Mouse (Mus musculus): ENCODE results near the gene Phlda2. TPM values are rescaled to one million over a fixed set of nuclear protein-coding genes. Genes with fewer than 3 reads are reported as not detected.

Phlda2 gene
- total RNA-seq, 4 experiments from 2014 or later: not detected

DNA sequence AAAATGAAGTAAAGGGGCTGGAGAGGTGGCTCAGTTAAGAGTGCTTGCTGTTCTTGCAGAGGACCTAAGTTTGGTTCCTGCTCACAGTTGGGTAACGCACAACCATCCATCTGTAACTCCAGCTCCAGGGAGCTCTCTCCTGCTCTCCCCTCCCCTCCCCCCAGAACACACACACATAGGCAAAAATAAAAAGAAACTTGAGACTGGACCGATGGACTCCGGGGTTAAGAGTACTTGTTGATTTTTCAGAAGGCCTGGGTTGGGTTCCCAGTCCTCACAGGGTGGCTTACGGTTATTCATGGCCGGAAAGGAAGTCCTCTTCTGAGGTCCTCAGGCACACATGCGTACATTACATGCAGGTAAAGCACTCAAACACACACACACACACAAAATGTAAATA, 976 bp upstream of the Phlda2 start:
- no peak for DNase-seq (ENCODE audit: low spot score)

GRCm38 (mm10) chr7:143501643-143502417, 1.1 kb downstream of the Phlda2 start:
- DNase-seq (ENCODE audit: low spot score): peak; percentile 43

DNA sequence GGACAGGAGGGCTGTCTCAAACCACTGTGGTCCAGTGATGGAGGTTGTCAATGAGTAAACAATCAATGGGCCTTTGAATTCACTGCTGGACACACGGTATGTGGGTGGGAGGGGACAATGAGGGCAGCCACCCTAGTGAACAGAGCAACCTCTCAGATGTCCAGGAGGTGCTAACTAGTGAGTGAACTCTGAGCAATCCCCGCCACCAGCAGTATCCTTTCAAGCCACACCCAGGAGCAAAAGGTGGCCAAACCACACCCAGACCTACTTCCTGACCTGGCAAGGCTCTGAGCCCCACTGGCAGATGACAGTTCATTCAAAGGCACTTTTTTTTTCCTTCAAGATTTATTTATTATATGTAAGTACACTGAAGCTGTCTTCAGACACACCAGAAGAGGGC, 2.0 kb downstream of the Phlda2 start:
- DNase-seq (ENCODE audit: low spot score): no peak

DNA sequence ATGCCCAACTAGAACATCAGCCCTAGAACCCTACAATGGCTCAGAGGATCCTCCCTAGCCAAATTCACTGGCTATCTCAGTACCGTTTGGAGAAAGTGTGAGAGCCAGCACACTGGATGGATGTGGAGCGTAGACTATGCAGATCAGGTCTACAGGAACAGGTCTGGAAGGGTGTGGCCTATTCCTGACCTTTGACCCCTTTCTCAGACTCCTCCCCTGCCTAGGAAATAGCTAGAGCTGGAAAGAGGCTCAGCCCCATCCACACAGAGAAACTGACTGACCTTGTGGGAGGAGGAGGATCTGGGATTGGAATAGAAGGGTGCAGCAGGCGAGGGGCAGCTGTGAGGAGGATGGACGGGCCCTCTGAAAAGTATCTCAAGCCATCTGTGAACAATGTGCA, 4.4 kb downstream of the Phlda2 start:
- DNase-seq (ENCODE audit: low spot score): no peak

GRCm38 (mm10) chr7:143495104-143495961, 7.6 kb downstream of the Phlda2 start:
- no peak for DNase-seq (ENCODE audit: low spot score)

DNA sequence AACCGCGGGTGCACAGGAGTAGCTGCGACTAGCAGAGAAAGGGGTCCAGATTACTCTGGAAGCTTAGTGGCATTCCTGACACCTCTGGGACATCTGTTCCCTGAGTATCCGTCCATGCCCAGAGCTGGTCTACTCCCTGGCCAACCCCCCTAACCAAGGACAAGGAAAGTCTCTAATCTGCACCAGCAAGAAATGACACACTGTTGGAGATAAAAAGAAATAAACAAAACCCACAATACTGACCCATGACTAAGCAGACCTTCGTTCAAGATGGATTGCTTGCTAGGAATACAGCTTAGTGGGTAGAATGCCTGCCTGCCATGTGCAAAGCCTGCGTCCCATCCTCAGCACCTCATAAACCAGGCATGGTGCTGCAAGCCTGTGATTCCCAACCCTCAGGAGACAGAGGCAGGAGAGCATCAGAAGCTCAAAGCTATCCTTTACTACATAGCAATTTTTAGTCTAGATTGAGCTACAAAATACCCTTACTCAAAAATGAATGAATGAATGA, 9.3 kb downstream of the Phlda2 start:
- no peak for DNase-seq (ENCODE audit: low spot score)

DNA sequence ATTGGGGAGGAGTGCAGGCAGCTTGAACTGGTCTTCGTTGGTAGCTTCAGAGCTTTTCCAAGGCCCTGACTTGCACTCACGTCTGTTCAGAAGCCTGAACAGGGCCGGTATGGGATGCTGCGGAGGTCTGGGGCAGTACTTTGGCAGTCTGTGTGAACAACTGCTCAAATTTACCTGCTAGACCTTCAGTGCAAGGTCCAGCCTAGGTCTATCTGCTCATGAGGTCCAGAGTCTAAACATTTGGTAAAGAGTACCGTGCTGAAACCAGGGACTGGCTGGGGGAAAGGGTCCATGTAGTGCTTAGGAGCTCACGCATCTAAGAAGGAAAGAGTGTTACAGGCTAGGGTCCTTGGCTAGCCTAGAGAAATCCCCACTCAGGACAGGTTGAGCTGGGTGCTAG, 13.2 kb downstream of the Phlda2 start:
- no peak for DNase-seq (ENCODE audit: low spot score)

DNA sequence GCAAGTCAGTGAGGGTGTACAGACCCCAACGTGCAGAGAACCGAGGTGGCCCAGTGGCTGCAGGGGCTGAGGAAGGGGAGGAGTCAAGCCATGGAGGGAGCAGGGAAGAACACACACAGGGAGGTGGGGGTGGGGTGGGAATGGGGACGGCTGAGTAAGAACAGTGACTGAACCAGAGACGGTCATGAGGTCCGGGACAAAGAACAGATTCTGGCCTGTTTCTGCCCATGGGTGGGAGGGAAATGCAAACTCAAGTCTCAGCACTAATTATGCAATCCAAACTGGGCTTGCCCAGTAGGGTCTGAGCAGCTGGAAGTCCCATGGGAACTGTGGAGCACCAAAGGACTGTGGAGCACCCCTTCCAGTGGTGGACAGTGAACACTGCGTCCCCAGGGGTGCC, 20.4 kb downstream of the Phlda2 start:
- DNase-seq (ENCODE audit: low spot score): no peak

DNA sequence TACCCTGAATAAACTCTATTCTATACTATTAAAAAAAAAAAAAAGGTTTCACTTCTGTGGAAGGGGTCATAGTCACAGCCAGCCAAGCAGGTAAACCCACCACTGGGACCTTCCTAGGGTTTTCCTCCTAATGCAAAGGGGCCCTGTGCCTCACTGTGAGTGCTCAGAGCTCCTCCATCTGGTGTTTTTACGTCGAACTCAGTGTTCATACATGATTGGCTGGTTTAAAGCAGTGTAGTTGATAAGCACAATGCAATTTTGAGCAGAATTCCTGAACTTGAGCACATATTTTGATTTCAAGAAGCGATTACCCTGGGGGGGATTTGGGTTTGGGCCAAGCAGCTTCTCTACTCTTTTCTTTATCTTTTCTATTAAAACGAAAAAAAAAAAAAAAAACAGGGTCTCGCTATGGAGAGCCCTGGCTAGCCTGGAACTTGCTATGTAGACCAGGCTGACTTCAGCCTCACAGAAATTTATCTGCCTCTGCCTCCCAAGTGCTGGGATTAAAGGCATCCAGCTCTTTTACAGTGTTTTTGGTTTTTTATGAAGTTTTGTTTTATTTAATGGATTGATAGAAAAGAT, 21.1 kb downstream of the Phlda2 start:
- no peak for DNase-seq (ENCODE audit: low spot score)

DNA sequence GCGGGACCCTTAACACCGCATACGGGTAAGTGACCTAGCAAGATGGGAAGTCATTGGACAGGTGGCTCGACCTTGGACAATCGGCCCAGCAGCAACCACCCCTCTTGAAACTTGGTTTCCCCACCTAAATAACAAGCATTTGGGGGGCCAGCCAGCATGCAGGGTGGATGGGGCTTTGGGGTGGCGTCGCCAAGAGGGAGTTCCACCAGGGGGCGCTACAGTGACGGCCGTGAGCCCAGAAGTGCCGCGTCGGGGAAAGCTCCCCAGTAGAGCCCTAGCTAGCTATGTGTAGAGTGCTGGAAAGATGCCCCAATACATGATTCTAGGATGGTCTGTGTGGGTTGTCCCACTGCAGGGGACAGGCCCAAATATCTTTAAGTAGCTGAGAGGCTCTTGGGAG, 22.5 kb downstream of the Phlda2 start:
- peak; percentile 47 for DNase-seq (ENCODE audit: low spot score)

DNA sequence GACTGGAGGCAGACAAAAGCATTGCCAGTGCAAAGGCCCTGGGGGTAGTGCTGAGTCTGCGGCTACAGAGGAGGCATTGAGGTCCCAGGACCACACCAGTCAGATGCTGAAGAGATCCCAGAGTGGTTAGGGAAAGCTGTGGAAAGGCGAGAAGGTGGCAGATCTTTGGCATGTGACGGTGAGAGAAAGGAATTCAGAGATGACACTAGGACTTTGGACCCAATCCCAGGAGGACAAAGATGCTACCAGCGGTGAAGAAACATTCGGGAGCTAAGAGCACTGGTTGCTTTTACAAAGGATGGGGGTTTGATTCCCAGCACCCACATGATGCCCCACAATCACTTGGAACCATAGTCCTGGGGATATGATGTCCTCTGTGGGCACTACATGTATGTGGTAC, 25.1 kb downstream of the Phlda2 start:
- no peak for DNase-seq (ENCODE audit: low spot score)

GRCm38 (mm10) chr7:143476702-143477335, 26.1 kb downstream of the Phlda2 start:
- DNase-seq (ENCODE audit: low spot score): no peak

GRCm38 (mm10) chr7:143475876-143476275, 27.1 kb downstream of the Phlda2 start:
- DNase-seq (ENCODE audit: low spot score): no peak

DNA sequence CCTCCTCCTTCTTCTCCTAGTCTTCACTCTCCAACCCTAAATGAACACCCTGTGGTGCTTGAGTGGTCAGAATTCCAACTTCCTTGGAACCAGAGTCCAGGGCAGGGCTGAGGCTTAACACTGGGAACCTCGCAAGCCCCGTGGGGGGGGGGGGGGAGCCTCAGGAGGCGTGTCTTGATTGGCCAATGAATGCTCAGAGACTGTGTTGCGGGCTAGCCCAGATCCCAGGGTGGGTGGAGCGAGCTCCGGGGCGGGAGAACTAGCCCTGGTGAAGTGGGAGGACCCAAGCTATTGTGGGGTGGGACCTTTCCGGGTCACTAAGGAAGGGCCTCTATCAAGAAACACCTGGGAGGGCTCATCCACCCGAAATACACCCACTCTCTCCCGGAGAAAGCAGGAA, 28.1 kb downstream of the Phlda2 start:
- DNase-seq (ENCODE audit: low spot score): no peak

DNA sequence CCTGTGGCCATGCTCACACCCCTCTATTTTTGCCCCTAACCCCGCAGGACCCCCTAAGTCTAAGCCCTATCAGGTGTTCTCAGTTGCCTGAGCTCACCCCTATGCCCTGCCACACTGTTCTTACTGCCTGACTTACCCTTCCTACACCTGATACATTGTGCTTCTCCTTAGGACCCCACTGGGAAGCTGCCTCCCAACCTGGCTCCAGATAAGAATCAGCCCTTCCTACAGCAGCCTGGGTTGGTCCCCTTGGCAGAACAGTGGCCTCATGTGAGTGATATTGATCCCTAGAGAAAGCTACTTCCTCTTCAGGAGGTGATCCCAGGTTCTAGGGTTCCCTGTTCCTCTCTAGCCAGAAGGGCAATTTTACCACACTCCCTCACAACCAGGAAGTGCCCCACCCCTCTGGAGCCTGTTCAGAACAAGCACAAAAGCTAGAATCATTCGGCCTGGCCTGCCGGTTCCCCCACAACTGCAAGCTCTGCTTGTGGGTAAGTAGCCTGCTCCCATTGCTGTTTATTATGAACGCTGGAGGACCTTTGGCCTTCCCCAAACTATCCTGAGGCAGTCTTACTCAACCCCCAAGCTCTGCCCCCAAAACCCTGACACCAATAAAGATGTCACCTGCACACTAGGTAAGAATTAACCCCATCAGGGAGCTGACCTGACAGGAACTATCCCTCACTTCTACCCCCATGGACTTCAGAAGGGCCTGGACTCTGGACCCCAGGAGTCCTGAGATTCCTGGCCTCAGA, 29.4 kb downstream of the Phlda2 start, which contains the start of gene Slc22a18:
Gene Slc22a18 (plus strand): TSS at position 390 of the 755 bp plus-strand sequence.
- peak; percentile 59 for DNase-seq (ENCODE audit: low spot score)

DNA sequence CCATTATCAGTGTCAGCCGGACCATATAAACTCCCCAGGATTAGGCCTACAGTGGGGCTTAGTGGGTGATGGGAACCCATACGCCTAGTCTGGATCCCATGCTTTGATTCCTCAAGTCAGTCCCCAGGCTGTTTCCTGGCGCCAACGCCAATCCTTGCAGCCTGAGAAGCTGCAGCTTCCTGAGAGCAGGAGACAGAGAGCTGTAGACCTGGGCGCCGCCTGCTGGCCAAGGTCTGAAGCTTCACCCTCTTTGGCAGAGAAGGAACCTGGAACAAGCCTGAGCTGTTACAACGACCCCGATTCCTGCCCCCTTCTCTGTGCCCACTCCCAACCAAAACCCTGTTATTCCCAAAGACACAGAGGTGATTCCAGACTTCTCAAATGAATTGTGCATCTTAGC, 33.0 kb downstream of the Phlda2 start:
- DNase-seq (ENCODE audit: low spot score): peak; percentile 67

DNA sequence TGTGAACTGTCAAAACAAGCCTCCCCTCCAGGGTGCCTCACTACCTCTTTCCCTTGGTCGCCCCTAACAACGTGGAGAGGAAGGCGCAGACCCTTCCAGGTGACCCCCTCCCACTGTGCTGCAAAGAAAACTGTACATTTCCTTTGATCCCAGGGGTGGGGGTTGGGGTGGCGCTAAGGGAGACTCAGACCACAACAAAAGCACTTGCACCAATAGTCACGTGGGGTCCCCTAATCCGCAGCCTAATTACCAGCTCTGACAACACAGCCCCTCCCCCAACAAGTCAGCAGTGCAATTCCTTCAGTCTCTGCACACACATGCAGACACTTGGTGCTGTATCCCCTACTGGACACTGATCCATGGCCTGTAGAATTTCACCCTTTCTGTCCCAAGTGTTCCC, 35.2 kb downstream of the Phlda2 start:
- no peak for DNase-seq (ENCODE audit: low spot score)

DNA sequence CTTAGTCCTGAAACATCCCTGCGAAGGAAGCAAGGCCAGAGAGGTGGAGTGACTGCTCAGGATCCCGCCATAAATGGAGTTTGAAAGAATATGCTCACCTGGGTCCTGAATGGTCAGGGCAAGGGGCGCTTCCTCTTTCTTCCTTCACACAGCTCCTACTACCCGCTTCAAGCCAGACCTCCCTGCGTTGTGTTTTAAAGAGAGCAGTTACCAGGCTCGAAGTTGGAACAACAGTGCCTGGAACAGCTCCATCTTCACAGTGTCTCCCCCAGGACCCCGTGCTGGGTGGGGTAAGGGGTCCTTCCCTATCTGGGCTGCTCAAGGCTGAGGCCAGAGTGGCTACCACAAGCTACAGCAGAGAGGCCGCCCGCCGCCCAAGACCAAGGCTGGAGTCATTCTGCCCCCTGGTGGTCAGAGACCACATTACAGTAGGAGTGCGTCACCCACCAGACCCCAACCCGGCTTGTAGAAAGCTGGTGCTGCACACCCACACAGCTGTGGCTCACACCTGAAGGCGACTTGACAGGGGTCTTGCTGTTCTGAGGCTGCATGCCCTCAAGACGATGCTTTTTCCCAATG, 36.8 kb downstream of the Phlda2 start:
- peak; percentile 77 for DNase-seq (ENCODE audit: low spot score)

DNA sequence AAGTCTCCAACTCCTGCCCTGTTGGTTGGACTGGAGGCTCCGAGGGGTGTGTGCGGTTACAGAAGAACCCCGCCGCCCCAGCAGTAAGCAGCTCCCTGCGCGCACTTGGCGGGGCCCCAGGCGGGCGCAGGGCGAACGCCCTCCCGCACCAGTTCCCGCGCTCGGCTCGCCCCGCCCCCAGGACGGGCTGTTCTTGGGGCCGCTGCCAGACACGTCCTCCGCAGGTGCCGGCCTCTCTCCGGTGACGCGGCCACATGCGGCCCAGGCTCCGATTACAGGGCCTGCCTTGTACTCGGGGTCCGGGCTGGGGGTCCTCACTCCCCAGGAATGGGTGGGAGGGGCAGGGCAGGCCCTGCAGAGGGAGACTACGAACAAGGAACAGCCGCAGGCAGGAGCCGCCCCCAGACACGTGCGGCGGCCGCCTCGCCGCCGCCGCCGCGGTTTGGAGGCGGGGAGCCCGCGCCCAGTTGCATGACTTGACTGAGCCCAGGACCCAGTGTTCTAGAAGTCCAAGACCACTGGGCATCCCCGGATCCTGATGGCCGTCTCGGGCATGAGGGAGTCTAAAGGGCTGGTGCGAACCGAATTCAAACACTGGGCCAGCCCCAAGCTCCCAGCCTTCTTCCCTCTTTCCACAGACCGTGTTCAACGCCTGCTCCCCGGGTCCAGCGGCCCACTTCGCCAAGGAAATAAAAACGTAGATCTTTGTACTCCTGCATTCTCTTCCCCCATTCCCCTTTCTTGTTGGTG, 38.0 kb downstream of the Phlda2 start:
- DNase-seq (ENCODE audit: low spot score): no peak

GRCm38 (mm10) chr7:143463865-143464415, 39.0 kb downstream of the Phlda2 start:
- DNase-seq (ENCODE audit: low spot score): peak; percentile 78

Data from heart, adult 8-10 months (tissue).